In the genomic region with DNA sequence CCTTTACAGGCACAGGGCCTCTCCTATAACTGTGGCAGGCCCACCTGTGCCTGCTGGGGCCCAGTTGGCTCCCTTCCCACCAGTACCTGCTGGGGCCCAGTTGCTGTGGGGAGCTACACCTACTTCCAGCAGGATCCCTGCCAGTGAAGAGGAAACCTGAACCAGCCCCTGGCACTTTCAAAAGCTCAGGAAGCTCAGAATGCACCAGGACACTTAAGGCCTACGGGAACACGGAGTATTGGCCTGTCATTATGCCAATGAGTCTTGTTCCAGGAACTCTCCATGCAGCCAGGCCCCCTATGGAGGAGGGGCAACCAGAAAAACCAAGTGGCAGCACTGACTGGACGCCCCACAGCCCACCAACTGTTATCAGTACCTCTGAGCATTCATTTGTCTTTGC, we compare ENCODE assay signal across 16 mouse cellular contexts.
A peak's percentile ranks its signal among the peaks of the same experiment; 100 is the strongest.
DNase-seq lines count a peak whose midpoint lies in the region; ATAC-seq lines count a peak whose summit lies in the region.
"Had no signal": no experiment of that assay in that cellular context is flagged by ENCODE, and none has a peak within 500 bp of the region (broad histone marks: within the 10 kb centered on the region; RNA-seq: fewer than 3 reads in every experiment).

No protein-coding gene starts in this region.

- peak overlapping the region; percentile 75 for H3K27ac ChIP-seq in heart, embryonic 15.5 days
- H3K27ac ChIP-seq in neural tube, embryonic 15.5 days (replicated peaks) = peak overlapping the region; percentile 49; the same call in 1 of the 2 replicates
- H3K27ac ChIP-seq in limb, embryonic 15.5 days = peak overlapping the region; percentile 75
- H3K27ac ChIP-seq: hindbrain, embryonic 15.5 days; liver, embryonic 14.5 days; neural tube, embryonic 12.5 days had no signal

- H3K4me3 ChIP-seq in heart, embryonic 15.5 days = no peak overlapping the region
- no peak overlapping the region for H3K4me3 ChIP-seq in neural tube, embryonic 15.5 days (replicated peaks)
- no peak overlapping the region for H3K4me3 ChIP-seq in limb, embryonic 15.5 days
- H3K4me3 ChIP-seq: hindbrain, embryonic 15.5 days; neural tube, embryonic 12.5 days had no signal

- DNase-seq in heart, postnatal 36 days = no peak
- DNase-seq in neural tube, embryonic 10.5 days (ENCODE audit: extremely low spot score, low spot score) = no peak
- DNase-seq in testis, postnatal 14 days (ENCODE audit: low spot score) = peak; percentile 33
- no peak for DNase-seq in right cerebral cortex, adult 2 months (ENCODE audit: low spot score in 2 of 2)
- DNase-seq: adrenal gland, postnatal 10 days; cerebellum, adult 18-20 months; kidney, adult 9 months; kidney, postnatal 4 days; thymus, postnatal 36 days had no signal

- peaks cover 57% of the 10 kb centered on the region for H3K4me1 ChIP-seq in heart, embryonic 15.5 days (replicated peaks)
- peaks cover 19% of the 10 kb centered on the region for H3K4me1 ChIP-seq in neural tube, embryonic 15.5 days
- peaks cover 31% of the 10 kb centered on the region for H3K4me1 ChIP-seq in limb, embryonic 15.5 days

- H3K36me3 ChIP-seq in heart, embryonic 15.5 days = 0 out of 2 replicates have a peak, but pooled peaks cover 6% of the 10 kb centered on the region
- H3K36me3 ChIP-seq in neural tube, embryonic 15.5 days = 0 out of 2 replicates have a peak, but pooled peaks cover 7% of the 10 kb centered on the region
- H3K36me3 ChIP-seq in limb, embryonic 15.5 days = peaks cover 35% of the 10 kb centered on the region
- H3K36me3 ChIP-seq: hindbrain, embryonic 15.5 days; neural tube, embryonic 12.5 days had no signal

- H3K4me2 ChIP-seq in heart, embryonic 15.5 days = no peak overlapping the region
- H3K4me2 ChIP-seq in neural tube, embryonic 15.5 days = no peak overlapping the region
- no peak overlapping the region for H3K4me2 ChIP-seq in limb, embryonic 15.5 days
- H3K4me2 ChIP-seq: hindbrain, embryonic 15.5 days; neural tube, embryonic 12.5 days had no signal

- 37% methylated on average over 3 of the region's 3 CpGs for WGBS in heart, embryonic 15.5 days
- WGBS in neural tube, embryonic 15.5 days = 57% methylated on average over 3 of the region's 3 CpGs
- WGBS in limb, embryonic 15.5 days = 45% methylated on average over 3 of the region's 3 CpGs

- intact Hi-C loops in heart, postnatal 36 days (cut with DNase I) = no loop called here

- peak; percentile 28; the same call in 1 of the 2 replicates for ATAC-seq in heart, embryonic 15.5 days (replicated peaks; ENCODE audit: insufficient number of reproducible peaks, insufficient read depth, low FRiP score, low read depth)
- ATAC-seq in neural tube, embryonic 15.5 days (ENCODE audit: low FRiP score) = no peak; the same call in 1 of the 2 replicates
- 0 out of 2 replicates have a peak, but pooled peaks have one; percentile 15 for ATAC-seq in limb, embryonic 15.5 days (ENCODE audit: insufficient number of reproducible peaks, low FRiP score, low TSS enrichment, low read depth)
- ATAC-seq: CD4-positive, CD25-positive, alpha-beta regulatory T cell, adult 4 months had no signal

- no peaks in the 10 kb centered on the region for H3K27me3 ChIP-seq in heart, embryonic 15.5 days
- H3K27me3 ChIP-seq in neural tube, embryonic 15.5 days (replicated peaks) = no peaks in the 10 kb centered on the region
- no peaks in the 10 kb centered on the region for H3K27me3 ChIP-seq in limb, embryonic 15.5 days
- H3K27me3 ChIP-seq: hindbrain, embryonic 15.5 days; neural tube, embryonic 12.5 days had no signal

- no peaks in the 10 kb centered on the region for H3K9me3 ChIP-seq in heart, embryonic 15.5 days (replicated peaks)
- H3K9me3 ChIP-seq in neural tube, embryonic 15.5 days (replicated peaks) = no peaks in the 10 kb centered on the region
- no peaks in the 10 kb centered on the region for H3K9me3 ChIP-seq in limb, embryonic 15.5 days
- H3K9me3 ChIP-seq: hindbrain, embryonic 15.5 days; neural tube, embryonic 12.5 days had no signal

- H3K9ac ChIP-seq in heart, embryonic 15.5 days = peak overlapping the region; percentile 9; the same call in 1 of the 2 replicates
- H3K9ac ChIP-seq in neural tube, embryonic 15.5 days (replicated peaks) = no peak overlapping the region
- no peak overlapping the region for H3K9ac ChIP-seq in limb, embryonic 15.5 days
- H3K9ac ChIP-seq: hindbrain, embryonic 15.5 days; liver, embryonic 14.5 days; neural tube, embryonic 12.5 days had no signal
